In the genomic region with DNA sequence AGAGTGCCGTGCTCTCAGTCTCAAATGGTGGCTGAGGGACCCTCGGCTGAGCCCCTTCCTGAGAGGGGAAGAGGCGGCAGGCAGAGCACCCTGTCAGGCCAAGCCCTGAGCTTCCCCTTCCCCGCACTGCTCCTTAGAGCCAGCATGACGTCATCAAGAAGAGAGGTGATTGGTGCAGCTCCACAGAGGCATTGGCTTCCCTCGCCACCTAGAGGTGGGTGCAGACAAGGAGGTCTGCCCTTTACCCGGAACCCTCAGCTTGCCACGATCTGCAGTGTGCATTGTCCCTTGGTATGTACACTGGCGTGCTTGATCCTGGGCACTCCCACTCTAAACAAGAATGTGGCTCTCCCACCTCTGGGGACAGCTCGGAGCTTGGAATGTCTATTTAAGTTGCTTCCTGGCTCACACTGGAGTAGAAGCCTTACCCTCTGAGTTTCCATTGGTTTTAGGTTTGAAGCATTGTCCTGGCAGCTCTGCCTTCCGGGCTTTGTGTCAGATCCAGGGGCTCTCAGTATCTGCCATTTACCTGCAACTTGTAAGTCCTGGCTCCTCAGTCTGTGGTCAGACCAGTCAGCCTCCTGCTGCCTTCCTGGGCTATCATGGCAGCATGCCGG, we compare ENCODE assay signal across 8 mouse cellular contexts.
DNase-seq lines count a peak whose midpoint lies in the region; ATAC-seq lines count a peak whose summit lies in the region.

No protein-coding gene starts in this region.

- no peak overlapping the region for H3K4me3 ChIP-seq in embryonic facial prominence, embryonic 13.5 days

- peak overlapping the region; percentile 42 for H3K4me2 ChIP-seq in embryonic facial prominence, embryonic 13.5 days

- H3K27me3 ChIP-seq in embryonic facial prominence, embryonic 13.5 days: no peaks in the 10 kb centered on the region

- ATAC-seq in embryonic facial prominence, embryonic 13.5 days (ENCODE audit: insufficient number of reproducible peaks, insufficient read depth, low FRiP score, low TSS enrichment, low read depth): peak; percentile 82
- peak; percentile 72 for ATAC-seq in megakaryocyte, adult 5-6 weeks (ENCODE audit: poor library complexity, severe bottlenecking)

- peaks cover 14% of the 10 kb centered on the region; the same call in 1 of the 2 replicates for H3K36me3 ChIP-seq in embryonic facial prominence, embryonic 13.5 days

- DNase-seq in A20 (ENCODE audit: low read depth, low spot score) (peak; percentile 33), MN1 (ENCODE audit: low spot score) (peak; percentile 69)
- DNase-seq in heart, postnatal 25 days (ENCODE audit: low spot score): peak; percentile 58
- peak; percentile 45 for DNase-seq in large intestine, adult 2 months (ENCODE audit: low read depth, low spot score)
- peak; percentile 72 for DNase-seq in skeletal muscle tissue, adult 2 months (ENCODE audit: low read depth, low spot score)
- no peak for DNase-seq in layer of hippocampus, adult 9-10 months (ENCODE audit: low spot score)

- H3K9me3 ChIP-seq in embryonic facial prominence, embryonic 13.5 days: no peaks in the 10 kb centered on the region

- intact Hi-C loops in heart, postnatal 25 days (cut with DNase I): no loop called here

- peaks cover 66% of the 10 kb centered on the region for H3K4me1 ChIP-seq in embryonic facial prominence, embryonic 13.5 days

- WGBS in embryonic facial prominence, embryonic 13.5 days: 17% methylated on average over 12 of the region's 12 CpGs
- 15% methylated on average over 12 of the region's 12 CpGs for WGBS in large intestine, adult 2 months

- peak overlapping the region; percentile 88 for H3K27ac ChIP-seq in embryonic facial prominence, embryonic 13.5 days

- H3K9ac ChIP-seq in embryonic facial prominence, embryonic 13.5 days: peak overlapping the region; percentile 17; the same call in 1 of the 2 replicates
